Comparison of ENCODE assay signal across 35 mouse cellular contexts in the genomic region with DNA sequence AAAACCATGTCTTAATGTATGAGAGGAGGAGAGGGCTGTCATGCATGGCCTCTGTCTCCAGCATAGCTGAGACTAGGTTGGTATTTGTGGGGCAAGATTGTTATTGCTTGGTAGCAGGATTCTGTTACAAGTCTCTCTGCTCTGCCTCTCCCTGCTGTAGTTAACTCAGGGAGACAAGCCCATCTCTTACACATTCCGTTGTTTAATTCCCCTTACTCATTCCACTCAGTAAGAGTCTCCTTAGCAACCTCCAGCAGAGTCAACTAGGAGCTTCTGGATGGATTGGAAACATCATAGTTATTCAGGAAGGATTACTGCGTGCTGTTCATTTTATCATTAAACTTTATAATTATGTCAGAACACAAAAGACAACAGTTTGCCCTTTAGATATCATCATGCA.
"Had no signal": no experiment of that assay in that cellular context is flagged by ENCODE, and none has a peak within 500 bp of the region (broad histone marks: within the 10 kb centered on the region; RNA-seq: fewer than 3 reads in every experiment).

No protein-coding gene starts in this region.

- H3K27me3 ChIP-seq: heart, embryonic 12.5 days; heart, embryonic 13.5 days; heart, embryonic 15.5 days; hindbrain, embryonic 12.5 days; hindbrain, embryonic 13.5 days; hindbrain, embryonic 15.5 days; intestine, embryonic 15.5 days; kidney, embryonic 15.5 days had no signal

- ATAC-seq: hindbrain, embryonic 16.5 days; hindbrain, postnatal 0 days; inflammation-experienced regulatory T-cells, adult 6 months; intestine, embryonic 15.5 days; intestine, embryonic 16.5 days; intestine, postnatal 0 days had no signal

- H3K4me1 ChIP-seq: heart, embryonic 10.5 days; heart, embryonic 12.5 days; heart, embryonic 13.5 days; heart, embryonic 15.5 days; hindbrain, embryonic 12.5 days; hindbrain, embryonic 13.5 days; hindbrain, embryonic 15.5 days; intestine, embryonic 15.5 days; kidney, embryonic 15.5 days had no signal

- H3K9me3 ChIP-seq: heart, embryonic 10.5 days; heart, embryonic 12.5 days; heart, embryonic 13.5 days; heart, embryonic 15.5 days; hindbrain, embryonic 10.5 days; hindbrain, embryonic 12.5 days; hindbrain, embryonic 13.5 days; hindbrain, embryonic 15.5 days; intestine, embryonic 15.5 days; kidney, embryonic 15.5 days had no signal

- H3K36me3 ChIP-seq: heart, embryonic 10.5 days; heart, embryonic 12.5 days; heart, embryonic 13.5 days; heart, embryonic 15.5 days; hindbrain, embryonic 10.5 days; hindbrain, embryonic 12.5 days; hindbrain, embryonic 13.5 days; hindbrain, embryonic 15.5 days; intestine, embryonic 15.5 days; kidney, embryonic 15.5 days had no signal

- H3K27ac ChIP-seq: heart, embryonic 10.5 days; heart, embryonic 13.5 days; heart, embryonic 15.5 days; hindbrain, embryonic 10.5 days; hindbrain, embryonic 12.5 days; hindbrain, embryonic 13.5 days; hindbrain, embryonic 14.5 days; hindbrain, embryonic 15.5 days; hindbrain, postnatal 0 days; intestine, embryonic 15.5 days; kidney, embryonic 15.5 days; kidney, postnatal 0 days; layer of hippocampus, adult 2 months had no signal

- DNase-seq: heart, postnatal 10 days; heart, postnatal 14 days; heart, postnatal 36 days; heart, postnatal 4 days; kidney, adult 11 months; kidney, adult 18-20 months; kidney, adult 2 months; kidney, adult 8-10 months; kidney, adult 9 months; kidney, postnatal 10 days; kidney, postnatal 14 days; kidney, postnatal 25 days; kidney, postnatal 36 days; kidney, postnatal 4 days; layer of hippocampus, adult 9-11 months; layer of hippocampus, postnatal 36 days had no signal

- H3K4me3 ChIP-seq: heart, embryonic 10.5 days; heart, embryonic 12.5 days; heart, embryonic 13.5 days; heart, embryonic 15.5 days; hindbrain, embryonic 10.5 days; hindbrain, embryonic 12.5 days; hindbrain, embryonic 13.5 days; hindbrain, embryonic 15.5 days; intestine, embryonic 15.5 days; kidney, embryonic 15.5 days; layer of hippocampus, adult 2 months had no signal

- H3K9ac ChIP-seq: heart, embryonic 12.5 days; heart, embryonic 13.5 days; heart, embryonic 15.5 days; hindbrain, embryonic 12.5 days; hindbrain, embryonic 13.5 days; hindbrain, embryonic 14.5 days; hindbrain, embryonic 15.5 days; intestine, embryonic 15.5 days; kidney, embryonic 15.5 days had no signal

- H3K4me2 ChIP-seq: heart, embryonic 11.5 days; heart, embryonic 12.5 days; heart, embryonic 13.5 days; heart, embryonic 15.5 days; hindbrain, embryonic 12.5 days; hindbrain, embryonic 13.5 days; hindbrain, embryonic 14.5 days; hindbrain, embryonic 15.5 days; intestine, embryonic 15.5 days; kidney, embryonic 15.5 days had no signal
